Mouse (Mus musculus) heart, embryonic 14.5 days (tissue): ENCODE results near the gene Dvl3. TPM values are rescaled to one million over a fixed set of nuclear protein-coding genes. Genes with fewer than 3 reads are reported as not detected.
A peak's percentile ranks its signal among the peaks of the same experiment; 100 is the strongest.

ENCODE experiments used
- ATAC-seq: fragments of 200-750 bp; cut with Nextera tagmentation; 2 replicates; pipeline ENCODE4 v1.8.0; 2017; ENCODE audit warnings: low read depth, moderate TSS enrichment; ENCODE audit not compliant: insufficient number of reproducible peaks, insufficient read depth, low FRiP score
- H3K27ac ChIP-seq, 2 experiments: fragments of 200-500 bp in 1 of 2; fragments of 300-500 bp in 1 of 2; sonication (generic) in 1 of 2; replicated peaks in 1 of 2; 2 replicates each; pipeline ENCODE4 v1.5.1; 2012 to 2014; ENCODE audit warnings: low read depth in 2 of 2, low read length in 2 of 2, control low read depth in 1 of 2, mild to moderate bottlenecking in 1 of 2, mixed read lengths in 1 of 2; ENCODE audit not compliant: control insufficient read depth in 1 of 2, insufficient read depth in 1 of 2
- H3K27me3 ChIP-seq: fragments of 300-500 bp; sonication (generic); 2 replicates; pipeline ENCODE4 v1.6.1; 2014; ENCODE audit warnings: mild to moderate bottlenecking, low read length, control low read depth; ENCODE audit not compliant: control insufficient read depth, insufficient read depth
- H3K36me3 ChIP-seq: fragments of 300-500 bp; sonication (generic); 2 replicates; pipeline ENCODE4 v1.6.1; 2014; ENCODE audit warnings: mild to moderate bottlenecking, control low read depth, low read length, mixed read lengths; ENCODE audit not compliant: control insufficient read depth, insufficient read depth
- H3K4me1 ChIP-seq, 2 experiments: fragments of 200-500 bp in 1 of 2; fragments of 300-500 bp in 1 of 2; sonication (generic) in 1 of 2; 2 replicates each; pipeline ENCODE4 v1.6.1; 2012 to 2014; ENCODE audit warnings: low read length in 2 of 2, control low read depth in 1 of 2, mixed read lengths in 1 of 2; ENCODE audit not compliant: control insufficient read depth in 2 of 2, insufficient read depth in 2 of 2
- H3K4me2 ChIP-seq: fragments of 300-500 bp; sonication (generic); 2 replicates; pipeline ENCODE4 v1.6.1; 2014; ENCODE audit warnings: mild to moderate bottlenecking, low read length
- H3K4me3 ChIP-seq, 2 experiments: fragments of 200-500 bp in 1 of 2; fragments of 300-500 bp in 1 of 2; sonication (generic) in 1 of 2; 2 replicates each; pipeline ENCODE4 v1.5.1; 2012 to 2014; ENCODE audit warnings: low read length in 2 of 2, mild to moderate bottlenecking in 2 of 2, control low read depth in 1 of 2, low read depth in 1 of 2, moderate library complexity in 1 of 2; ENCODE audit not compliant: control insufficient read depth in 1 of 2, insufficient read depth in 1 of 2
- H3K9ac ChIP-seq: fragments of 300-500 bp; sonication (generic); 2 replicates; pipeline ENCODE4 v1.6.1; 2014; ENCODE audit warnings: mild to moderate bottlenecking, low read length
- H3K9me3 ChIP-seq: fragments of 300-500 bp; sonication (generic); 2 replicates; pipeline ENCODE4 v1.6.1; 2016; ENCODE audit warnings: low read length, control low read depth; ENCODE audit not compliant: control insufficient read depth
- WGBS: fragments of 180-500 bp; shearing (Covaris S2); extraction: QIAGEN DNeasy Blood & Tissue Kit; methylation state at CpG from one replicate; pipeline ENCODE4 v1.1.7; 2014; 5-methylcytosine and 5-hydroxymethylcytosine counted together
- polyA plus RNA-seq: library from polyadenylated mRNA; unstranded; fragments of >200 nt; fragmentation: Nextera tagmentation; extraction: Ambion mirVana; gene quantifications from 2 replicates; pipeline ENCODE4 v1.2.1, GENCODE M21; 2014

Gene Dvl3
- 20.7 and 21.0 TPM in 2 replicates for polyA plus RNA-seq

DNA sequence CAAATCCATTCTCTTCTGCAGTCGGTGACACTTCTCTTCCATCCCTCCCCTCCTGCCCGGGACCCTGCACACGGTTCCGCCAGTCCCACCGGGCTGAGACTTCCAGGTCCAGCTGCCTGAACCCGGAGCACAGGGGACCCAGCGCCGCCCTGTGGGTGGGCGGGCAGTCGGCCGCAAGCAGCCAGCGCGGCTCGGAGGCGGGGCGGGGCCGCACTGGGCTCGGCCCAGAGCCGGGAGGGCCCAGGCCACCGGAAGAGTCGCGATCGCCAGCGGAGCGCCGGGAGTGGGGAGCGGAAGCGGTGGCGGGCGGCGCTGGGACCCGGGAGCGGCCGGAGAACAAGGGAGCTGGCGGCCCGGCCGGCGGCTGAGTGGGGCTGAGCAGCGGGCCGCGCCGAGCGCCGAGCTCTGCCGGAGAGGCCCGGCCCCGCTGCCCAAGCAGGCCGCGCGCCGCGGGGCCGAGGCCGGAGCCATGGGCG is at the start of gene Dvl3:
TSS of gene Dvl3 (plus strand) at position 257 of the 476 bp plus-strand sequence.
- Histone ChIP-seq H3K27me3 (no peaks in the 10 kb centered on the region), H3K9ac (peak within 1 kb of the TSS; percentile 97), H3K4me3 (peak within 1 kb of the TSS; percentile 76 to 85), H3K27ac (peak within 1 kb of the TSS; percentile 92 to 94), H3K4me1 (peaks cover 0 to 31% of the 10 kb centered on the region in 2 experiments; a peak in 3 of 4 replicates), H3K9me3 (no peaks in the 10 kb centered on the region), H3K4me2 (peak within 1 kb of the TSS; percentile 91), H3K36me3 (peaks cover 25% of the 10 kb centered on the region)
- peak; percentile 95 for ATAC-seq
- under 1% methylated on average over 55 of the region's 55 CpGs for WGBS

DNA sequence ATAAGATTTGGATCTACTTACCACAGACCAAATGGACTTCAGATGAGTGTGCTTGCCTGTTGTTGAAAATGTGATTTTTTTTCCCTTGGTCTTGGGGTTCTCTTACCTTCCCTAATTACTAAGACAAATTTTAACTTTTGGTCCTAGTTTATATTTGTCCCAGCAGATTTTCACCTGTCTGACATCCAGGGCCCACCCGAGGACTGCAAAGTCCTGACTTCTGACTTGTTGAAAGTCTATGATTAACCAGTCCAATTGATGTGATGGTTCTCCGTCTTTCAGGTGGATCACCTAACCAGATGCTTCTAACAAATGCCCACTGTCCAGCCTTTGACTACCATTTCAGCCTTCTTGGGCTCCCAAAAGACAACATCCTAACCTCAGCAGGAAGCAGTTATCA is 45.8 kb upstream of the Dvl3 start:
- no peaks in the 10 kb centered on the region for H3K27me3 ChIP-seq
- ATAC-seq: no peak
- no peak overlapping the region for H3K4me3 ChIP-seq
- H3K27ac ChIP-seq: no peak overlapping the region
- H3K4me2 ChIP-seq: no peak overlapping the region
- no peaks in the 10 kb centered on the region for H3K4me1 ChIP-seq
- 83% methylated on average over 2 of the region's 2 CpGs for WGBS
- H3K9ac ChIP-seq: no peak overlapping the region
- H3K9me3 ChIP-seq: no peaks in the 10 kb centered on the region
- no peaks in the 10 kb centered on the region for H3K36me3 ChIP-seq

DNA sequence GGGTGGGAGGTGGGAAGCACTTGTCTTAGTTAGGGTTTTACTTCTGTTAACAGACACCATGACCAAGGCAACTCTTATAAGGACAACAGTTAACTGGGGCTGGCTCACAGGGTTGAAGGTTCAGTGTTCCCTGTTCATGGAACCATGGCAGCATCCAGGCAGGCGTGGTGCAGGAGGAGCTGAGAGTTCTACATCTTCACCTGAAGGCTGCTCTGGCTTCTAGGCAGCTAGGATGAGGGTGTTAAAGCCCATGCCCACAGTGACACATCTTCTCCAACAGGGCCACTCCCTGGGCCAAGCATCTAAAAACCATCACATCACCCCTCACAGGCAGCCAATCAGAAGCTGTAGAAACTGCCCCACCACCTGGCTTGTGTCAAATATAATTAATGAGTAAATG is 45.1 kb upstream of the Dvl3 start:
- ATAC-seq: no peak
- Histone ChIP-seq H3K4me3 (no peak overlapping the region), H3K9ac (no peak overlapping the region), H3K27ac (no peak overlapping the region), H3K9me3 (no peaks in the 10 kb centered on the region), H3K27me3 (no peaks in the 10 kb centered on the region), H3K4me1 (peaks cover 0 to 5% of the 10 kb centered on the region in 2 experiments; a peak in 2 of 4 replicates), H3K36me3 (no peaks in the 10 kb centered on the region), H3K4me2 (no peak overlapping the region)
- WGBS: 77% methylated on average over 1 of the region's 1 CpGs

DNA sequence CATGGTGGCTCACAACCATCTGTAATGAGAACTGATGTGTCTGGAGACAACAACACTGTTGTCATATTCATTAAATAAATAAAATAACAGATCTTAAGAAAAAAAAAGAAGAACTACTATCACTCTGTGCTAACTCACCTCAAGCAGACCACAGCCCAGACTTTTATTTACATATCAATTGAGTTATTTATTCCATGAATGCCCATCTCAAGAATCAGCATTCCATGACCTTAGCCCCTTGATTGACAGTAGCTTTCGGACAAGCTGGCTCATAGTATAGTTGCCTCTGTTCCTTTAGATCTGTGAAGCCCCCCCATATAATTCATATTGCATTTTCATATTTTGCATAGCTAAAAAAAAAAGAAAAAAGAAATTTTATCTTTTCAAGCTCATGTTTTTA is 43.0 kb upstream of the Dvl3 start:
- Histone ChIP-seq H3K27ac (no peak overlapping the region), H3K9me3 (no peaks in the 10 kb centered on the region), H3K9ac (no peak overlapping the region), H3K27me3 (no peaks in the 10 kb centered on the region), H3K4me3 (no peak overlapping the region), H3K4me1 (peaks cover 9 to 15% of the 10 kb centered on the region in 2 experiments), H3K36me3 (no peaks in the 10 kb centered on the region), H3K4me2 (no peak overlapping the region)
- WGBS: 87% methylated on average over 1 of the region's 1 CpGs
- ATAC-seq: no peak

DNA sequence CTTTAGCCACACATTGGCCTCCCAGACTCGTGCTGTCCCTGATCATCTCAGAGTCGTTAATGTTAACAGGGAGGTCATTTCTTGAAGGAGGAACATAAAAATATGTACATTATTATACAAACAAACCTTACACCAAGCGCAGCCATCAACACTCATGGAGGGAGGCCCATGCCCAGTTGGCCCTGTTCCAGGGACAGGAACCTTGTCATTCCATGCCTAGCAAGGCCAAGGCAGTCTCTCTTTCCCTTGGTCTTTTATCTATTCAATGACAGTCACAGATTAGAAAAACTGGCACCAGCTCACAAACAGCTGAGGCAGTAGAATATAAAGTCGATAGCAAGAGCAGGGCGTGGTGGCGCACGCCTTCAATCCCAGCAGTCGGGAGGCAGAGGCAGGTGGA is 42.6 kb upstream of the Dvl3 start:
- 77% methylated on average over 8 of the region's 8 CpGs for WGBS
- no peaks in the 10 kb centered on the region for H3K9me3 ChIP-seq
- no peak overlapping the region for H3K4me3 ChIP-seq
- no peak for ATAC-seq
- H3K27me3 ChIP-seq: no peaks in the 10 kb centered on the region
- H3K27ac ChIP-seq: no peak overlapping the region
- H3K4me2 ChIP-seq: no peak overlapping the region
- peaks cover 9 to 15% of the 10 kb centered on the region in 2 experiments for H3K4me1 ChIP-seq
- no peak overlapping the region for H3K9ac ChIP-seq
- H3K36me3 ChIP-seq: no peaks in the 10 kb centered on the region

DNA sequence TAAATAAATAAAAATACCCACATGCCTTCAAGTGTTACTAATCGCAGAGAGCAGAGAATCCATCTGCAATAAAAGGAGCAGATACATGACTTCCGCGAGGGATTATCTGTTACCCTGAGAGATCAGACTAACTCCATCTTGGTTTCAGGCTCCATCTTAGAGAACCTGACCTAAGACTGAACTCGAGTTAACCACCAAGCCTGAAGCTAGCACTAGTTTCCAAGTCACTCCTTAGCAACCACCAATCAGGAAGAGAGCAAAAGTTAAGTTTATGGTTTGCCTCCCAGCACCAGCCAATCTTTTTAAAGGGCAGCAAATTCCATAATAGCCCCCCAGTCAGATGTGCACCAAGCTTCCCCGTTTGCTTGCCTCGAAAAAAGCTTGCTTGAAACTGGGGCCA is 42.0 kb upstream of the Dvl3 start:
- Histone ChIP-seq H3K27ac (no peak overlapping the region), H3K4me1 (peaks cover 9 to 15% of the 10 kb centered on the region in 2 experiments), H3K27me3 (no peaks in the 10 kb centered on the region), H3K9me3 (no peaks in the 10 kb centered on the region), H3K36me3 (no peaks in the 10 kb centered on the region), H3K9ac (no peak overlapping the region), H3K4me3 (no peak overlapping the region), H3K4me2 (no peak overlapping the region)
- ATAC-seq: no peak
- WGBS: 92% methylated on average over 6 of the region's 6 CpGs

DNA sequence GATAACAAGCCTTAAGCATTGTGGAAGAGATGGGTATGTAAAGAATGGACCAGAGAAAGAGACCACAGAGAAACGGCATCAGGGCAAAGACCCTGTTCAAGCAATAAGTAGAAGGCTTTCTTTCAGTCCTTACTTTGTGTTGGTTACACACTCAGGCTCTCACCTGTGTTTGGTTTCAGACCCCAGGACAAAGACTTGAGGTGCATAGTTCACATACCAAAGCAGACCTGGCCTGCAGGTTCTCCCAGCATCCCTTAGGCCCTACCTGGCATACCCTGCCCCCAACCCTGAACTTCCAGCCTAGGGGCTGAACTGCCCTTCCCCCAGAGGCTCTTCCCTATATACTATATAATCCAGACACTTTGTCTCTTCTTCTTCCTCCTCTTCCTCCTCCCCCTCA is 41.4 kb upstream of the Dvl3 start:
- no peak for ATAC-seq
- Histone ChIP-seq H3K4me1 (peaks cover 9 to 15% of the 10 kb centered on the region in 2 experiments), H3K9me3 (no peaks in the 10 kb centered on the region), H3K36me3 (no peaks in the 10 kb centered on the region), H3K4me3 (no peak overlapping the region), H3K27me3 (no peaks in the 10 kb centered on the region), H3K27ac (no peak overlapping the region), H3K4me2 (no peak overlapping the region), H3K9ac (no peak overlapping the region)
- 88% methylated on average over 1 of the region's 1 CpGs for WGBS

DNA sequence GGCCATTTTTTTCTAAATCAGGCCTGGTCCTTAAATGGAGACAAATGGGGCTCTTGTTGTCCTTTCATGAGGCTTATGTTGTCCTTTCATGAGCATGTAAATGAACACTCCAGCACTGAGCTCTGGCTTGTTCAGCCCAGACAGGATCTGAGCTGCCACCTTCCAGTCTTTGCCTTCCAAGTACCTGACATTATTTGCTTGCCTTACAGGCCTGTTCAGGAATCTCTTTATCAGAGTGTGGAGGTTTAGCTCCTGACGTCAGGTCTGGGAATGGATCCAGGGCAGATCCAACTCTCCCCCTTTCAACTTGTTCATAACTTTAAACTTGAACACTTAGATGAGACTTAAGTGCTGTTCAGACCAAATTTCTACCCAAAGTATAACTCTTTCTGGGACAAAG is 39.9 kb upstream of the Dvl3 start:
- no peaks in the 10 kb centered on the region for H3K9me3 ChIP-seq
- peak overlapping the region; percentile 13; the same call in 1 of the 2 replicates for H3K9ac ChIP-seq
- peak; percentile 89 for ATAC-seq
- peak overlapping the region; percentile 89 to 96 for H3K27ac ChIP-seq
- peak overlapping the region; percentile 16; the same call in 1 of the 2 replicates for H3K4me2 ChIP-seq
- no peaks in the 10 kb centered on the region for H3K27me3 ChIP-seq
- no peaks in the 10 kb centered on the region for H3K36me3 ChIP-seq
- 9% methylated on average over 1 of the region's 1 CpGs for WGBS
- H3K4me1 ChIP-seq: peaks cover 9 to 15% of the 10 kb centered on the region in 2 experiments
- H3K4me3 ChIP-seq: no peak overlapping the region
